Mouse (Mus musculus) thymus, adult 2 months (tissue): ENCODE results near the gene Slx. TPM values are rescaled to one million over a fixed set of nuclear protein-coding genes. Genes with fewer than 3 reads are reported as not detected.
"Not testable (repeated sequence)": the region's sequence is repeated elsewhere in the genome, so short reads cannot be mapped to it uniquely, and the experiment has no call there.

Experiments
- DNase-seq: peaks from one replicate; pipeline ENCODE4 v3.0.0; 2021
- H3K27ac ChIP-seq: fragments of 200-500 bp; 2 replicates; pipeline ENCODE4 v1.5.1; 2012; ENCODE audit warnings: low read length, control low read depth; ENCODE audit not compliant: control insufficient read depth, insufficient read depth
- H3K27me3 ChIP-seq: fragments of 200-500 bp; 2 replicates; pipeline ENCODE4 v1.6.1; 2012; ENCODE audit warnings: mild to moderate bottlenecking, low read length, moderate library complexity, mixed read lengths; ENCODE audit not compliant: control insufficient read depth, insufficient read depth
- H3K36me3 ChIP-seq: fragments of 200-500 bp; 2 replicates; pipeline ENCODE4 v1.6.1; 2012; ENCODE audit warnings: mild to moderate bottlenecking, low read length, moderate library complexity; ENCODE audit not compliant: control insufficient read depth, insufficient read depth
- H3K4me1 ChIP-seq: fragments of 200-500 bp; replicated peaks from 2 replicates; pipeline ENCODE4 v1.6.1; 2012; ENCODE audit warnings: low read length; ENCODE audit not compliant: control insufficient read depth, insufficient read depth
- H3K4me3 ChIP-seq: fragments of 200-500 bp; 2 replicates; pipeline ENCODE4 v1.5.1; 2012; ENCODE audit warnings: mild to moderate bottlenecking, low read length, control low read depth, moderate library complexity; ENCODE audit not compliant: control insufficient read depth, insufficient read depth
- WGBS: fragments of 180-500 bp; shearing (Covaris S2); methylation state at CpG from one replicate; pipeline ENCODE4 v1.1.7; 2018; 5-methylcytosine and 5-hydroxymethylcytosine counted together
- polyA plus RNA-seq: library from polyadenylated mRNA; depleted of rRNA; stranded (reverse); fragments of >200 nt; gene quantifications from 2 replicates; pipeline ENCODE4 v1.2.3, GENCODE M21; 2012; rRNA removed

The Slx gene
- polyA plus RNA-seq: not detected in 2 replicates

GRCm38 (mm10) chrX:26545465-26545864 is at the start of gene Slx:
Gene Slx (minus strand): TSS chrX:26545565.
- not testable (repeated sequence) for H3K36me3 ChIP-seq, H3K4me1 ChIP-seq, H3K27me3 ChIP-seq, DNase-seq, H3K4me3 ChIP-seq, H3K27ac ChIP-seq
- 65% methylated on average over 2 of the region's 3 CpGs for WGBS

Other genes with a start within 250 kb of the Slx start
- not detected in 2 replicates for gene Gm2030, start 235.5 kb downstream of the Slx start, polyA plus RNA-seq
- gene Gm14525, start 157.1 kb upstream of the Slx start, polyA plus RNA-seq: not detected in 2 replicates